Mouse (Mus musculus): ENCODE data around the gene Dync1li1.
A peak's percentile ranks its signal among the peaks of the same experiment; 100 is the strongest.
"Not testable (repeated sequence)": the region's sequence is repeated elsewhere in the genome, so short reads cannot be mapped to it uniquely, and the experiment has no call there.

Gene Dync1li1

DNA sequence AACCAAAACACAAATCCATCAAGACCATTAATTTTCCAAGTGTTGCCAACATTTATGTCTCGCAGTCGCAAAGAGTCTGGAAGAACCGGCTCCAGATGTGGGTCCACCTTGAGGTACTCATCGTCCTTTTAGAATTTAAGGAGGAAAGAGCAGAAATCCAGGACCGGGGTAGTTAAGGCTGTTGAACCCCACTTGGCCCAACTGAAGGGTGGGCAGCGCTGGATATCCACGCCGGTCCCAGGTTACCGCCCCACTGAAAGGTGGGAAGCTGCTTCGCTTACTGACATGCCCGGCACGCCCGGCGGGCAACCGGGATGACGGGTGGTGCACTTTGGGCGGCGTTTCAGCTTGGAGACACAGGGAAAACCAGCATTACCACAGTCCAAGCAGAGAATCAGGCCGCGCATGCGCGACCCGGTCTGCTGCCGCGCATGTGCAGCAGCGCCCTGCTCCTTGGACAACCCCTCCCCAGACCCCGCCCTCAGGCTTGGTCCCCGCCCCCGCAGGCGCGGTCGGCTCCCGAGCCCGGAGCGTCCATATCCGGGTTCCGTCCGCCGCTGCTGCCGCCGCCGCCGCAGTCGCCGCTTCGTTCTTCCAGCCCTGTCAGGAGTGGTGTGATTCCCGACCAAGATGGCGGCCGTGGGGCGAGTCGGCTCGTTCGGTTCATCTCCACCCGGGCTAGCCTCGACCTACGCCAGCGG is at the start of gene Dync1li1:
TSS of gene Dync1li1 (plus strand) at position 539 of the 701 bp plus-strand sequence.
- DNase-seq, result peak; percentile 99

DNA sequence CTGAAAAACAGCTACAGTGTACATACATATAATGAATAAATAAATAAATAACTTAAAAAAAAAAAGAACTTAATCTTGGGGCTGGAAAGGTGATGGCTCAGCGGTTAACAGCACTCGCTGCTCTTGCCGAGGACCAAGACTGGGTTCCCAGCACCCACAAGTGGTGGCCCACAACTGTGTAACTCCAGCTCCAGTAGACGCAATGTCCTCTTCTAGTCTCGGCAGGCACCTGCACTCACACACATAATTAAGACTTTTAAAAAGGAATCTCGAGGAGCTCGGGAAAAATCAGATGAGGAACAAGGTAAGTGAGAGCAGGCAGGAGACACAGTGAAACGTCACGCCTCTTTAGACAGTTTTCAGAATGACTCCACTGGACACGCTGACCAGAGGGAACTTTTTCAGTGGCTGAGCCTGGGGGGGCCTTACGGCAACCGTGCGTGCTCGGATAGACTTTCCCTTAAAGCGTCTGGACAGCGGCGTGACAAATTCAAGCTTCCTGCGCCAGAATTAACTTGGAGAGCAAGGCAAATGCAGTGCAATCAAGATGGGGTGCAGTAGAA is 49.3 kb upstream of the Dync1li1 start:
- peak; percentile 38 for DNase-seq

DNA sequence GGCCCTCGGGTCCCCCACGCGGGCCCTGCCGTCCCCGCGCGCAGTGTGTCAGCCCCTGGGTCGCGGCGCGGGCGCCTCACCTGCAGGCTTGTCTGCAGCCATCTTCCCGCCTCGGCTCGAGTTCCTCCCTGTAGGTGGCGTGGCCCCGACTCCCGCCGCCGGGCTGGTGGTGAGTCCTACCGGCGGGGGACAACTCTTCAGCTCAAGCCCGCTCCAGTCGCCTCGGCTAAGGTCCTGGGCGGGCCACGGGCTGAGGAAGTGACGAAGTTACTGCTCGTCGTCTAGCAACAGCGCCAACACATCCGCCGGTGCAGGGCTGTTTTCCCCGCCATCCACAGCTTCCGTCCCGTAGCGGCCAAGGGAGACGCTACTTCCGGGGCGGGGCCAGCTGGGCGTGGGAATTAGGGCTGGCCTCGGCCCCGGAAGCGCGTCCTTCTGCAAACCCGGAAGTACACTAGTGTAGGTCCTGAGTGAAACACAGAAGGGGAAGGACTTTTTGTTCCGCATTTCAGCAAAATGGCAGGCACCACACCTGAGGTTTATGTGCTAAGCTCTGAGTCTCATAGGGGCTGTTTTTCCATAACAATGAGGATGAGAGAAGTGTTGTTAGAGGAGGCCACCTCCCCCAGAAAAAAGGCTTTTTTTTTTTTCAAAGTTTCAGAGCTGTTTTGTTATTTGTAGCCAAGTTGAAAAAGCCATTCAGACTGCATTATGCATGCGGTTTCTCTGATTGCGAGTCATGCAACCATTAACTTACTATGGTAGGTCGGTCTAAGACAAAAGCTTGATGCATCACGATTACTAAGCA is 48.5 kb upstream of the Dync1li1 start, which contains the start of gene Cnot10:
TSS of gene Cnot10 (minus strand) at position 346 of the 808 bp plus-strand sequence.
- DNase-seq, result peak; percentile 96

DNA sequence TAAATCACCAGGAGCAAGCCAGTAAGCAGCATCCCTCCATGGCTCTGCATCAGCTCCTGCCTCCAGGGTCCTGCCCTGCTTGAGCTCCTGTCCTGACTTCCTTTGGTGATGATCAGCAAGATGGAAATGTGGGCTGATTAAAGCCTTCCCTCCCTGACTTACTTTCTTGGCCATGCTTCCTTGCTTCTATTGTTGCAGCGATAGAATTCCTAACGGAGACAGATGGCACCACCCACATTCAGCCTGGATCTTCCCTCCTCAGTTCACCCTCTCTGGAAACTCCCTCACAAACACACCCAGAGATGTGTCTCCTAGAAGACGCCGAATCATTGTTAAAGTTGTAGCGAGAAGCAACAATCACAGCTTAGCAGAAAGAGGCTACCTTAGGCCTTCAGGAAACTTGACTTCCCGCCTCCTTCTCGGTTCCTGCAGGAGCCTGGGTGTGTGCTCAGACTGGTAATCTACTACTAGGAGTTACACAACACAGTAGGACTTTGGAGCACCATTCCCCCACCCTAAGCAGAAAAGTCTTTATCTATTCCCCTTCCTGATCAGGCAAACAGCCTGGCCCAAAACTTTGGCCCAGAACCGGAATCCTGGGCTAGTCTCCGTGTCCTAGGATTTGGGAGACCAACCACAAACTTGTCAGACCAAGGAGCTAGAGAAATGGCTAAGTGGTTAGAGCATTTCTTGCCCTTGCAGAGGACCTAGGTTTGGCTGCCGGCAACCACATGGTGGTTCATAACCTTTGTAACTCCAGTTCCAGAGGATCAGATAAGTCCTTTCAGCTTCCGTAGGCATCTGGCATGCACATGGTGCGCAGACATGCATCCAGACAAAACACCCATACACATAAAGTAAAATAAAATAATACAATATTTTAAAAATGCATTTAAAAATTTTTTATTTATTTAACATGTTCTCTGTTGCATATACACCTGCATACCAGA is 41.8 kb upstream of the Dync1li1 start:
- DNase-seq, result no peak

DNA sequence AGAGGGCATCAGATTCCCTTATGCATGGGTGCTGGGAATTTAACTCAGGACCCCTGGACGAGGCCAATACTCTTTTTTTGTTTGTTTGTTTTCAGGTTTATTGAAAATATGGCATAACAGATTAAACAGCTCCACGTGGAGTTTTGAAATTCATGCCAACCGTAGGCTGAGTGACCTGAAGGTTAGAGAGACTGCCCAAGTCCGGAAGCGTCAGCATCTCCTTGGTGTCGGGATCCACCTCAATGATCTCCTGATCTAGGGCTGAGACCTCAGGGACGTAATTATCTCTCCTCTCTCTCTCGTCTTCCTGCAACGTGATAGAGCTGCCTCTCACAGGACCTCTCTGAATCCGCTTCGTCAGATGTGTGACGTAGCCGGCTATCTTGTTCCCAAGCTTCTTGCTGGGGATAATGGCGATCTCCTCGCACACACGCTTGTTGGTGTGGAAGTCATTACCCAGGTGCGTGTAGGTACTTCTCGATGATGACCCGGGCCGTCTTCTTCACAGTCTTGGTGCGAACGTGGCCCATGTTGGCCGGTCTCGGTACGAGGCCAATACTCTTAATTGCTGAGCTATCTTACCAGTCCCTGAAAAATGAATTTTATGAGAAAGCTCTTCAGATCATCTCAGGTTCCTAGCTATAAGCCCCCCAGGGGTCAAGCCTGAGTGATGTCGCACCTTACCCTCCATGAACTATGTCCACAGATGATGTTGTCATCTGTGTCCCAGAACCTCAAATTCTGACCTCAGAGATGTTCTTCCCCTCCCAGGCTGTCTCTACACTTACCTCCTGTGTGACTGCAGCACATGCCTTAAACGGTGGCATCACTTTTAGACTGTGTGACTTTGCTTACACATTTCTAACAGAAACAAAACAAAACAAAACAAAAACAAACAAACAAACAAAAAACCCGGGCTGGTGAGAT is 40.8 kb upstream of the Dync1li1 start:
- DNase-seq, result no peak

DNA sequence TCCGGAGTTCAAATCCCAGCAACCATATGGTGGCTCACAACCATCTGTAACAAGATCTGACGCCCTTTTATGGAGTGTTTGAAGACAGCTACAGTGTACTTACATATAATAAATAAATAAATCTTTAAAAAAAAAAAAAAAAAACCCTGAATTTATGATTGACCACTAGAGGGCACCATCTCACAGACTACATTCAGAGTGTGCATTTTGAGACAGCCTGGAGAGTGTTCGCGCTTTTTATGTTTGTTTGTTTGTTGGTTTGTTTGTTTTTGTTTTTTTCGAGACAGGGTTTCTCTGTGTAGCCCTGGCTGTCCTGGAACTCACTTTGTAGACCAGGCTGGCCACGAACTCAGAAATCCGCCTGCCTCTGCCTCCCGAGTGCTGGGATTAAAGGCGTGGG is 40.1 kb upstream of the Dync1li1 start:
- DNase-seq, result not testable (repeated sequence)

DNA sequence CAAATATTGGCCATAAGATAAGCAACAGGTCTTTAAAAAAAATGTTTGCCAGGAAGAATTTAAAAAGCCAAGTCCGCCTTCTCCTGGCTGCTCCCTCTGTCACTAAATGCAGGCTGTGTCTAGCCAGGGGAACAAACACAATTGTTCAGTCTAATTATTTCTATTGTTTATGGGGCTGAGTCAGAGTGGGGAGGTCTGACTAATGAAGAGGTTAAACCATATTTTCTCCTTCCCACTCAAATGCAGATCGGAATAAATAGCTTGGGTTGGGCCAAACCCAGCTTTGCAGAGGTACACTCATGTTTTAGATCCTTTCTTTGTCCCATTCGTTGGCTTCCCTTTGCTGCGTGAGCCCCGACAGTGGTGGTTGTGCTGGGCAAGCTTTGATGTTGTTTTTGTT is 39.2 kb upstream of the Dync1li1 start:
- no peak for DNase-seq

DNA sequence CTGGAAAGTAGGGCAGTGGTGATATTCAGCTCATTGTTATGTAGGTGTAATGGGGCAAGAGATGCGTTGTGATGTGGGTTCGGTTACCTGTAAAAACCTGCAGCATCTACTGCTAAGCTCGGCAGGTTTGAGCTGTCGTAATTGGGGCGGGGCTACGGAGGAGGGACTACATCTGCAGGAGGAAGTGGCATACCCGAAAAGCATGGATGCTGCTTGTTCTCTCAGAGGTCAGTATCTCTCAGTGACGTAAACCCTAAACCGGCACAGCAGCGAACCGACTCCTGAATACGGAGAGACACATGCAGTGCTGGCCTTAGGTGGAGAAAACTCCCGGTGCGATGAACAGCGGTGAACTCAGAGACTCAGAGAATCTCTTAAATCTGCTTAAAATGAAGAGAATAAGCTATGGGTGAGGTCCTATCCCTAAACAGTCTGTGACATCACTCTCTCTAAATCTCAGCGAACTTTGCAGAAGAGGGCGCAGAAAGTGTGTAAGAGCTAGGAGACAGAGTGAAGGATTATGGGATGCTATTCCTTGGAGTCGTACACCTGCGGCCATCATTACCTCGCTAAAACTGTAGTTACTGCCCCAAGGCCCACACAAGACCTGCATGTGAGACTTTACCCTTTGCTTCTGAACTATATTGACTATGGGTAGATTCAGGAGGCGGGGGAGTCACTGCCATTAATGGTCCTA is 37.5 kb upstream of the Dync1li1 start:
- DNase-seq, result no peak

DNA sequence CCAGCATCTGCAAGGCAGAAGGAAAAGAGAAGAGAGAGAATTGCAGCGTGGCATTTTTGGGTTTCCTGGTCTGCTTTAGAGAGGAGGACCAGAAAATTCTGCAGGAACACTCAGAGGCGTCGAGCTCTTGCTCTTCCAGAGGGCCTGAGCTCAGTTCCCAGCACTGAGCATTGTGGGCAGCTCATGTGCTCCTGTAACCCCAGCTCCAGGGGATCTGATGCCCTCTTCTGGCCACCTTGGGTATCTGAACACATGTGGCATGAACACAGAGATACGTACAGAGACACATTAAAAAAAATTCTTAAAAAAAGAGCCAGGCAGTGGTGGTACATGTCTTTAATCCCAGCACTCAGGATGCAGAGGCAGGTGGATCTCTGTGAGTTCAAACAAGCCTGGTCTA is 33.2 kb upstream of the Dync1li1 start:
- no peak for DNase-seq

DNA sequence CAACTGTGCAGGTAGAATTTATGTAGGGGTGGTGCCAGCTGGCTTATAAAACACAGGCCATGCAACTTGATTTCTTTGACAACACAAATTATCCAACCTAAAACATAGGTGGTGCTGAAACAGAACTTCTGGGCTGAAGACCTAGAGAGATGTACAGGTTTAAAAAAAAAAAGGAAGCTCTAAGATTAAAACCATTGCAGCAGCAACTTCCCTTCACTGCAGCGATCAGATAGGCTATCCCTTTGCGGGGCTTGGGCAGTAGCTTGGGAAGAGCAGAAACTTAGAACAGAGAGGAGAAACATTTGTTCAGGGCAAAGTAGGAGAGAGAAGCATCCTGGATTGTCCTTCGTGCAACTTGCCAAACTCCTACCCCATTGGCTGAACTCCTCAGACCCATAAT is 31.9 kb upstream of the Dync1li1 start:
- DNase-seq, result no peak

DNA sequence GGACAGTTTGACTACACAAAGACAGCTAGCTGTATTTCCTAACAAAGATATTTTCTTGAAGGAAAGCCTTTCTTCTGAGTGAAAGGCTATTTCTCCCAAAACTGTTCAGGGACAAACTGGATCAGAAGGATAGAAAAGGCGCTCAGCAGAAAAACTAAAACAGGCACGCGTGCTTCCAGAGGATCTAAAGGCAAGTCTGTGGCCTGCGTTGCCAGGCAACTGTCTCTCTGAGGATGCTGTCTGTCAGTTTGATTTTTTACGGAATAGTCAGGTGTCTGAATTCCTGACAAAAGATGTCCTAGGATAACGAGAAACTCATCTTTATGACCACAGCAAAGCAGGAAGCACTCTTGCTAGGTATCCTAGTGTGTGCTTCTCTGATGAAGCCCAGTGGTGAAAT is 28.1 kb upstream of the Dync1li1 start:
- no peak for DNase-seq

DNA sequence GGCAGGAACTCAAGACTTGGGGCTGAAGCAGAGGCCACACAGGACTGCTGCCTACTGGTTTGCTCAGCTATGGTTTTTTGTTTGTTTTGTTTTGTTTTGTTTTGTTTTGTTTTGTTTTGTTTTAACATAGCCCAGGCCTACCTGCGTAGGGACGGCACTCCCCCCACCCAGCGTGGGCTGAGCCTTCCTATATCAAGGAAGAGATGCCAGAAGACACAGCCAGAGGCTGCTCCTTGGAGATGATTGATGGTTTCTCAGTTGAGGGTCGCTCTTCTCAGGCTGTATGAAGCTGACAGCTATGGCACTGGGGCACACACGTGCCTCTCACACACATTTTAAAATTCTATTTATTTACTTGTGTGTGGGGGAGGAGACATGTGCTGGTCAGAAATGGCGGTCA is 27.6 kb upstream of the Dync1li1 start:
- DNase-seq, result no peak

DNA sequence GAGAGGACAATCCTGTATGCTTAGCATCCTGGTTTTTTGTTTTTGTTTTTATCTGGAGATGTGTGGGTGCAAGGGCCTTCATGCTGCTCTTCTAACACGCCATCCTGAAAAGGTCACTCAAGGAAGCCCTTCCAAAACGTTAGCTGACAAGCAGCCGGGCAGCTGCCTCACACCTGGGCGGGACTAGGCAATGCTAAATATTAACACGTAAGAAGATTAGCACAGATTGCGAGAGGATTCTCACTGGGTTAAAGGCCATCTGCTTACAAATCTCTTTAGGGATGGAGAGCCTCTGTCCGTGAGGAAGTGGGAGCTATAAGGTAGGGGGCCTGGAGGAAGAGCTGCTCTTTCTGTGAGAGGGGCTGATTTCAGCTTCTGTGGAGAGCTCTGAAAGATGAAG is 26.6 kb upstream of the Dync1li1 start:
- DNase-seq, result no peak

DNA sequence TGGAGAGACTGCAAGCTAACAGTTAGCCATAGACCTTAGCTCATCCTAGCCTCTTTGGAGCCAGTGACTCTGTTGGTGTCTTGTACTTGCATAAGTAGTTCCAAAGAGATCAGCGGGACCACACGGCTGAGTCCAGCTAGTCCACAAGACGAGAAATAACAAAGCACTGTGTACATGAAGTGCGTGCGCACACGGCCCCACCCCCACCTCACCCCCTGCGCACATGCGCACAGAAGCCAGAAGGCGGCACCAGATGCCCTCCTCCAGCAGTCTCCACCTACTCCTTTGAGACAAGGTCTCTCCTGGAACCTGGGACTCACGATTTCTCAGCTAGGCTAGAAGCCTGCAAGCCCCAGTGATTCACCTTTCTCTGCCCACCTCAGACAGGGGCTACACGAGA is 24.8 kb upstream of the Dync1li1 start:
- DNase-seq, result no peak

DNA sequence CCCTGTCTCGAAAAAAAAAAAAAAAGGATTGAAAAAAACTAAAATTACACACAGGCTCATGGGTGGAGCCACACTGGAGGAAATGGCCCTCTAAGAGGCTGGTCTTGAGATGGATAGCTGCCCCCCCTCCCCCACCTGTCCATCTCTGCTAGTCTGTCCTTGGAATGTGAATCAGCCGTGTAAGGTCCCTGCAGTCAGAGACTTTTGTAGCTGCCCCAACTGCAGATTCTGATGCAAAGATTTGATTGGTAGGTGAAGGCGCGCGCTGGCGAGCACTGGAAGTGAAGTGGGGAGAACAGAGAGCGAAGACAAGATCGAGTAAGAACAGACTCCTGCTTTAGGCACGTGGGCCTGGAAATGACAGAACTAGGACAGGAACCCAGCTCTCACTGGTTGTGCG is 21.7 kb upstream of the Dync1li1 start:
- no peak for DNase-seq

DNA sequence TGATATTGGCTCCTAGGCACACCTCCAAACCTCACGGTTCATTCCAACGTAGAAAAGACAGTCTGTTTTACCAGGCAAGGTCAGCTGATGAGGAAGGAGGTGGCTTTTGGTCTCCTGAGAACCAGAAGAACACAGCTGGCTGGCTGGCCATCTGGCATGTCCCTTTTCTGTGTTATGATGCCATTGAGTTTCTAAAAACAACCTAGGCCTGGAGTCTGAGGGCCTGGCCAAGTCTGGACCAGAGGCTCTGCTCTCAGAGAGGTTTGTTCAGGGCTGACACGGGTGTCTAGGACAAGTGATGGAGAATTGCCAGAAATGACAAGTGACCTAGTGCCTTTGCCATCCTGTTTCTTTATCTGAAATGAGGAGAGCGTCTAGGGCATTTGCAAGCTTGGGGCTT is 20.5 kb upstream of the Dync1li1 start:
- DNase-seq, result no peak

DNA sequence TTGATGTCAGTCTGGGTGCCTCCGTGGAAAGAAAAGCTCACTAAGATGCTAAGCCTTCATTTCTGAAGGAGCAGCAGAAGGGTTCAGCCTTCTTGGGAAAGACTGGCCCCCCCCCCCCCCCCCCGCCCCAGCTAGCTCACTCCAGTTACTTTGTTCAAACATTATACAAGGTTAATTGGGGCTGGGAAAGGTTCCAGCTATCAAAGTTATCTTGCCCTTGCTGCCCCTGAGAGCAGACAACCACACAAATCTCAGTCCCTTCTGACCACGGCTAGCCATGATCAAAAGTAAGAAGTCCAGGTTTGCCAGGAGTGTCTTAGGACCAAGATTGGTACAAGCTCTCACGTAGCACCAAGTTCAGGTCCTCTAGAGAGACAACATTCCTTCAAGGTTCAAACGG is 19.6 kb upstream of the Dync1li1 start:
- no peak for DNase-seq

DNA sequence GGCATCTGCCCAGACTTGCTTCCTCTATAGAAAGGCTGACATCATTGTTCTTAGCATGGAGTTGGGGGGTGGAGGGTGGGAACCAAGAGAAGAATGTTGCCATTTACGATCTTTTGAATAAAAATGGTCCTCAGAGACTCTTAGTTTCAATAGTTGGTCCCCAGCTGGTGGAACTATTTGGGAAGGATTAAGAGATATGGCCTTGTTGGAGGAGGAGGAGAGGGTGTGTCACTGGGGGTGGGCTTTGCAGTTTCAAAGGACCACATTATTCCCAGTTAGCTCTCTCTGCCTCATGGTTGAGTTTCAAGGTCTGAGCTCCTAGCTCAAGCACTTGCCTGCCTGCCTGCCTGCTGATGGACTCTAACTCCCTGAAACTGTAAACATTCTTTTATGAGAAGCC is 16.6 kb upstream of the Dync1li1 start:
- no peak for DNase-seq

DNA sequence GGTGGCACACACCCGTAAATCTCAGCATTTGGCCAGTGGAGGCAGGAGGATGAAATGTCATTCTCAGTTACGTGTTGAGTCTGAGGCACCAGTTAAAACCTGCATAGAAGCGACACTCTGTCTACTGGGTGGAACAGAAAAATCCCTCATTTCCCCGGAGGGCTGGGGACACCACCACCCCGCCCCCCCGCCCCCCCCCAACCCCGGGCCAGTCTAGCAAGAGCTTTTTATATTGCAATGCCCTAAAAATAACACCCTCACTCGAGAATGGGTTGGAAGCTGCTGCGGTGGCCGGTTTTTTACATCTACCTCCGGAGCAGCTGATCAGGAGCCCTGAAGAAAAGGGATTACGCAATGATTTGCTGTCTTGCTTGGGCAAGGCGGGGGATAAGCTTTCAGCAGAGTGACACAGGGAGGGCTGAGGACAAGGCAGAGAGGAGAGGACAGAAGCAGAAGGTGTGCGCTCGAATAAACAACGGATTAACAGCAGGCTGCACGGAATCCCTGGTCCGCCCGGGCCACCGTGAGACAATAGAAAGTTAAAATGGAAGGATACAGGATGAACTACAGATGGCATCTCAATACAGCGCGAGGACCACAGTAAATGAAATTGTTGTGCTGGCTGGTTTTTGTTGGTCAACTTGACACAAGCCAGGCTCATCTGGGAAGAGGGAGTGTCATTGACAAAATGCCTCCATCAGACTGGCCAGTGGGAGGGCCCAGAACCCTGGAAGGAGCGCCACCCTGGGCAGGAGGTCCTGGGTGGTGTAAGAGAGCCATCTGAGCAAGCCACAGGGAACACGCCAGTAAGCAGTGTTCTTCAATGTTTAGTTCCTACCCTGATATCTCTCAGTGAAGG is 15.7 kb upstream of the Dync1li1 start:
- DNase-seq, result peak; percentile 75

DNA sequence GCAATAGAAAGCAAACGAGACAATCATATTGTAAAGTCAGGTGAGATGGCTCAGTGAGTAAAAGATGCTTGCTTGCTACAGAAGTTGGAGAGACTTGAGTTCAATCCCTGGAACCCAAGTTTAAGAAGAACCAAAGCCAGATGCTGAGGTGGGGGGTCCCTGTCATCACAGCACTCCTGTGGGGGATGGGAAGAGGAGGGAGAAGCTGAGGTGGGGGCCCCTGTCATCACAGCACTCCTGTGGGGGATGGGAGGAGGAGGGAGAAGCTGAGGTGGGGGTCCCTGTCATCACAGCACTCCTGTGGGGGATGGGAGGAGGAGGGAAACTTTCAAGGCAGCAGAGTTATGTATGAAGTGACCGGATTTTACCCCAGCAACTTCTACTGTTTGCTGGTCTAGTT is 15.0 kb upstream of the Dync1li1 start:
- DNase-seq, result peak; percentile 64
